Mouse (Mus musculus): ENCODE measurements around the gene Syngr3. TPM values are rescaled to one million over a fixed set of nuclear protein-coding genes. Genes with fewer than 3 reads are reported as not detected.
A peak's percentile ranks its signal among the peaks of the same experiment; 100 is the strongest.

Syngr3 gene
- polyA plus RNA-seq, 1 experiment from 2014 or later = 7.0 TPM

DNA sequence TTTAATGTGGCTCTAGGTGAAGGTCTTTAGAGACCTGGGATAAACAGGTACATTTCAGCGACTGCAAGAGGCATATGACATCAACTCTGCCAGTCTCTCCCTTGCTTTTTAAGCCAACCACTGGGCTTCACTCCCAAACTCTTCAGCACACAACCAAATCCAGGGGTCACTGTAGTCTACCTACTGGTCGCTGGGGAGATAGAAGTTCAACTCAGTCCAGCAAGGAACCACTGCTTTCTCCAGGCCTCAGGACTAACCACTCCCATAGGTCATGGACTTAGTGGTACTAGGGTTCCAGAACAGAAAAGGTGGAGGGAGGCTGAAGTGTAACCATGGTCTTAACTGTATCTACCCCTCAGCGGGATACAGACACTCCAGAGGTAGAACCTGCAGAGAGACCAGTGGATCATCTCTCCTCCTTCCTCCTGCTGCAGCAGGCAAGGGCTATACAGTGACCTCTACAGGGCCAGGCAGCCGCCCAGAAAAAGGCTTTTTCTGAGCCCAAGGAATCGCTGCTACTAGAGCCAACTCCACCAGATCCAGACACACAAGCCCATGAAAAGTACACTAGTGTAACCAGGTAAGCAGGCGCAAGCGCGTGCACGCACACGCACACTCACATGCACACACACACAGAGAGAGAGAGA lies 40.9 kb downstream of the Syngr3 start:
- ATAC-seq = no peak
- Histone ChIP-seq H3K9me3 (no peaks in the 10 kb centered on the region), H3K4me2 (replicated peaks) (peak overlapping the region; percentile 99), H3K27ac (no peak overlapping the region), H3K9ac (peak overlapping the region; percentile 82; the same call in 1 of the 2 replicates), H3K4me3 (replicated peaks) (peak overlapping the region; percentile 72), H3K36me3 (no peaks in the 10 kb centered on the region), H3K4me1 (replicated peaks) (peaks cover 36% of the 10 kb centered on the region), H3K27me3 (replicated peaks) (no peaks in the 10 kb centered on the region)
- 72% methylated on average over 10 of the region's 10 CpGs for WGBS

DNA sequence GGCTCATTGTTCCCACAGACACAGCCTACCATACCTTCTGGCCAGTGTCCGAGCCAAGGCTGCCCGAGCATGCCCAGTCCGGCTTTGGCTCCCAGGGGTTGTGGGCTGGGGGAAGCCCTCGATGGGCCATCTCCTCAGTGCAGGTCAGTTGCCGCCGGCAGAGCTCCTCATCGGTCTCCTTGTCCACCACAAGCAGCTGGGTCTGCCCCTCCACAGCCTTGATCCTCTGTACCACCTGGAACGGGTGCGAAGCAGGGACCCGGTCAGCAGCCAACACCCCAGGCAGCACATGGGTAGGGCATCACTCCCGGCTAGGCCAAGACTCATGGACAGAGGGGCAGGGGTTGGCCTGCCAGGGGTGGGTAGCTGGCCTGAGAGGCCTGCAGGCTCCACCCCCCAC lies 42.3 kb downstream of the Syngr3 start:
- H3K27ac ChIP-seq = 0 out of 2 replicates have a peak overlapping the region, but pooled peaks have one; percentile 17
- 76% methylated on average over 11 of the region's 11 CpGs for WGBS
- H3K4me1 ChIP-seq (replicated peaks) = peaks cover 40% of the 10 kb centered on the region
- no peak overlapping the region; the same call in 1 of the 2 replicates for H3K9ac ChIP-seq
- peak overlapping the region; percentile 14; the same call in 1 of the 2 replicates for H3K4me3 ChIP-seq (replicated peaks)
- no peaks in the 10 kb centered on the region for H3K27me3 ChIP-seq (replicated peaks)
- no peaks in the 10 kb centered on the region for H3K36me3 ChIP-seq
- no peak for ATAC-seq
- H3K4me2 ChIP-seq (replicated peaks) = no peak overlapping the region; the same call in 1 of the 2 replicates
- H3K9me3 ChIP-seq = no peaks in the 10 kb centered on the region

DNA sequence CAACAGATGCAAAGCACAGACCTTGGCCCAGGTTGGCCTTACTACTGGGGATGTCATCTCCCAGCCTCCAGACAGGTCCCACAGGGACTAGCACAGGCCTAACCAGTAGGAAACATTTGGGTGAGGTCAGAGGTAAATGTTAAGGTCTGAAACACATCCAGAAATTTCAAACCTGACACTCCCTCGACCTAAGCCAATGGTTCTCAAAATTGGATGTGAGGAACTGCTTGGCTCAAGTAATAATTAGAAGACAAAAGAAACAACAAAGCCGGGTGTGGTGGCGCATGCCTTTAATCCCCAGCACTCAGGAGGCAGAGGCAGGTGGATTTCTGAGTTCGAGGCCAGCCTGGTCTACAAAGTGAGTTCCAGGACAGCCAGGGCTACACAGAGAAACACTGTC lies 43.4 kb downstream of the Syngr3 start:
- Histone ChIP-seq H3K4me1 (replicated peaks) (peaks cover 40% of the 10 kb centered on the region), H3K4me3 (replicated peaks) (no peak overlapping the region), H3K36me3 (no peaks in the 10 kb centered on the region), H3K27me3 (replicated peaks) (no peaks in the 10 kb centered on the region), H3K9ac (no peak overlapping the region), H3K9me3 (no peaks in the 10 kb centered on the region), H3K4me2 (replicated peaks) (no peak overlapping the region), H3K27ac (0 out of 2 replicates have a peak overlapping the region, but pooled peaks have one; percentile 81)
- no peak for ATAC-seq
- 88% methylated on average over 4 of the region's 4 CpGs for WGBS

DNA sequence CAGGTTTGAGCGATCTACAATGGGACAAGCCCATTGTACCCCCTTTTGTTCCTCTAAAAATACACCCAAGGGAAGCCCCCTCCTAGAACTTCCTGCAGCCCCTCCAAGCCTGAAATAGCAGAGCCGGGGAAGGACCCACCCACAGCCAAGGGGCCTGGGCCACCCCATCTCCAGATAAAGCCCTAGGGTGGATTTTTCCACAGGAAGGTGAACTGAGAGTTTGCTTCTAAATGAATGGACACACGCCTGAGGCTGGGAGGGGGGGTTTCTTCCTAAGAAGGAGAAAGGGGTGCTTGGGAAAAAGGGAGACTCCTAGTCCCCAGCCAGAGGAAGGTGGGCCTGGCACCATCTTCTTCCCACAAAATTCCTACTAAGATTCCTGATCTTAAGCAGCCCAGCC lies 43.8 kb downstream of the Syngr3 start:
- Histone ChIP-seq H3K9me3 (no peaks in the 10 kb centered on the region), H3K27me3 (replicated peaks) (no peaks in the 10 kb centered on the region), H3K36me3 (no peaks in the 10 kb centered on the region), H3K4me1 (replicated peaks) (peaks cover 40% of the 10 kb centered on the region), H3K4me3 (replicated peaks) (no peak overlapping the region), H3K27ac (peak overlapping the region; percentile 81), H3K9ac (no peak overlapping the region), H3K4me2 (replicated peaks) (no peak overlapping the region)
- no peak for ATAC-seq
- WGBS = 75% methylated on average over 3 of the region's 3 CpGs

DNA sequence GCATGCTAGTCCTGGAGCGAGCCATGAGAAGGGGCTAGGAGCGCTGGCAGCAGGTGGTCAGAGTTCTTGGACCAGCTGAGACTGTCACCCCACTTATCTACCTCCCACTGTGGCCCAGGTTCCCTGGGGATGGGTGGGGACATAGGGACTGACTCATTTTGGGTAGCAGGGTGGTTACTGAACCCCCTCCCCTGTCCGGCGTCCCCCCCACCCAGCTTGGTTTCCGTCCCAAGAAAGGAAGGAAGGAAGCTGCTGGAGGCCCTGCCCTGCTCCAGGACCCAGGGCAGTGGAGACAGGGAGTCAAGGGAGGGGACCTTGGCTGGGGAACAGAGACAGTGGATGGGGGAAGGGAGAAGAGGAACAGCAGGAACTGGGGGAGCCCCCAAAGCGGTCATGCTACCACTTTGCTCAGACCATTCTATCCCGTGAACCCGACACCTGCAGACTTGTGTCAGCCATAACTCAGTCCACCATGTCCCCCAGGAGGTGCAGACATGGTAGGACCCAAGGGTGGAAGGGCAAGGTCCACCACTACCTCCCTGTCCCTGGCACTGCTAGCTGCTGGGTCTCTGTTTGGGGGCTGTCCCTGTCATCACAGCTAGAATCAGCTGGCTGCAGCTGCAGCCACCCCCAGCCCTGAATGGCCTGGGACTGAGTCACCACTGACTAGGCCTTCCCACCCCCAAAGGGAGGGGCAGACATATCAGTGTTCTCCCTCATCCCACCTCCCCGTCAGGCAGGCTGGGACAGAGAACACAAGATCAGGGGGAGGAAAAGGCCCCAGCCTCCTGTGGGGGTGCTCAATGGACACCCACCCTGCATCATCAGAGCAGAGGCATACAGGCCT lies 44.7 kb downstream of the Syngr3 start:
- 76% methylated on average over 9 of the region's 9 CpGs for WGBS
- Histone ChIP-seq H3K4me1 (replicated peaks) (peaks cover 37% of the 10 kb centered on the region), H3K9me3 (no peaks in the 10 kb centered on the region), H3K36me3 (peaks cover 6% of the 10 kb centered on the region; the same call in 1 of the 2 replicates), H3K9ac (0 out of 2 replicates have a peak overlapping the region, but pooled peaks have one; percentile 13), H3K27me3 (replicated peaks) (no peaks in the 10 kb centered on the region), H3K4me2 (replicated peaks) (peak overlapping the region; percentile 24; the same call in 1 of the 2 replicates), H3K27ac (peak overlapping the region; percentile 81), H3K4me3 (replicated peaks) (no peak overlapping the region)
- peak; percentile 18; the same call in 1 of the 2 replicates for ATAC-seq

DNA sequence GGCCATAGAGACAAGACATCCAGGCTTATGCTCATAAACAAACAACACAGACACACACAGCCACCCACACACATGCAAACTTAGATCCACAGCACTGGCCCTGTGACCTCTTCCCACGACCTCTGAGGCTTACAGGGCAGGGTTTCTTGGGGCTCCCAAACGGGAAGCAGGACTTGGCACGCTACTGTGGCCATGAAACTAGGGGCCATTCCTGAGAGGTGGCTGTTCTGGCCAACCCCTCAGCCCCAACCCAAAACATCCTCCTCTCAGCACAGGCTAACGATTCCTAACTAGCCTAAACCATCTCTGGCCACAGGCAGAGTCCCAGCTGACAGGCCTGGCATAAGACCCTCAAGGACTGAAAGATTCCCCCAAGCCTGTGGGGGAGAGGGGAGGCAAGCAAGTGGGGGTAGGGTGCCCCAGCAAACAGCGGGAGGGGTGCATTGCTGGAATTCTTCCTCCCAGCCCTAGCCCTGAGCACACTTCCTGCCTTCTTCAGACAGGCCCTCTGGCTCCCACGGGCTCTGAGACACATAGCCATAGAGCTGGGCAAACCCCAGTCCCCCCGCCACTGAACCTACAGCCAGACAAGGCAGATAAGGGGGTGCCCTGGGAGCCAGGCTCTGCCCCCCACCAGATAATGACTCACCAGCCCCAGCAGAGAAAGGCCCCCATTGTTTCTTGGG lies 45.6 kb downstream of the Syngr3 start:
- H3K4me3 ChIP-seq (replicated peaks) = no peak overlapping the region
- peak; percentile 52 for ATAC-seq
- H3K27ac ChIP-seq = peak overlapping the region; percentile 81
- 32% methylated on average over 7 of the region's 7 CpGs for WGBS
- peaks cover 39% of the 10 kb centered on the region for H3K4me1 ChIP-seq (replicated peaks)
- no peaks in the 10 kb centered on the region for H3K9me3 ChIP-seq
- no peaks in the 10 kb centered on the region for H3K27me3 ChIP-seq (replicated peaks)
- H3K36me3 ChIP-seq = peaks cover 6% of the 10 kb centered on the region; the same call in 1 of the 2 replicates
- H3K9ac ChIP-seq = 0 out of 2 replicates have a peak overlapping the region, but pooled peaks have one; percentile 13
- H3K4me2 ChIP-seq (replicated peaks) = peak overlapping the region; percentile 24; the same call in 1 of the 2 replicates

DNA sequence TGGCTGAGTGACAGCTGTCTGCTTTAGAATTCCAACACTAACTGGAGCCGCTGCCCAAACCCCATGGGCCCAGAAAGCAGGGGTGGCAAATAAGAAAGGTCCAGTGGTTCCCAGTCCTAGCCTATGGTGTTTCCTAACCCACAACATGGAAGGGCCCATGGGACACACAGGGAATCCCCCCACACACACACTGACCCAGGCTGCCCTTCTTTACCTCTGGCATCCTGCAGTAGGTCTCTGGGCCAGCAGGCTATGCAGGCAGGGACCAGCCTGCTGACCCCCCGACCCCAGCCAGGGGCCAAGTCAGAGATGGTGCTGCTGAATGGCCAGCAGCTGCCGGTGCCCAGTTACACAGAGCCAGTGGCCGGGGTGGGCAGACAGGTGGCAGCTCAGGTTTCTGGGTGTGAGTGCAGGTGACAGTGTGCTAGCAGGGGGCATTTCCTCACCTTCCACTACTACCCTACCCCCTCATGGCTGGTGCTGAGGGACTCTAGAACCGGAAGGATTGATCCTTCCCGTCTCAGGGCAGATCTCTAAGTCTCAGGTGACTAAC lies 46.9 kb downstream of the Syngr3 start:
- Histone ChIP-seq H3K36me3 (peaks cover 6% of the 10 kb centered on the region; the same call in 1 of the 2 replicates), H3K4me3 (replicated peaks) (no peak overlapping the region), H3K4me2 (replicated peaks) (no peak overlapping the region), H3K9ac (no peak overlapping the region), H3K9me3 (no peaks in the 10 kb centered on the region), H3K4me1 (replicated peaks) (peaks cover 32% of the 10 kb centered on the region), H3K27me3 (replicated peaks) (no peaks in the 10 kb centered on the region), H3K27ac (no peak overlapping the region)
- no peak for ATAC-seq
- 74% methylated on average over 6 of the region's 6 CpGs for WGBS

DNA sequence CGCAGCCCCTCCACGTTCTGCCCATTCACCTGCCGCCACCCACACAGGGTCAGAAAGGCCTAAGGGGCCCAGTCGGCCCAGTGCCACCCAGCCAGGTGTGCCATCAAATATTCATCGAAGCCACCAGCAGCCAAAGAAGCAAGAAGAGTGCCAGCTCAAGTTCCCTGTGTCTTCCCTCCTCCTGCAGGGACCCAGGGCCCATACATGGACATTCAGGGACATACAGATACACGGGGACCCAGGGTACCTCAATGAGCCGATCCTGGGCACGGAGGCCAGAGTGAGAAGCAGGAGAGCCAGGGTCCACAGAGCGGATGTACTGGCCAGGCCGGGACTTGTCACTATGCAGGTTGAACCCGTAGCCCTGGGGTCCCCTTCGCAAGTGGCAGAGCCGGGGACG lies 47.8 kb downstream of the Syngr3 start:
- Histone ChIP-seq H3K27ac (no peak overlapping the region), H3K36me3 (peaks cover 6% of the 10 kb centered on the region; the same call in 1 of the 2 replicates), H3K27me3 (replicated peaks) (no peaks in the 10 kb centered on the region), H3K9ac (no peak overlapping the region), H3K4me3 (replicated peaks) (no peak overlapping the region), H3K4me2 (replicated peaks) (no peak overlapping the region), H3K9me3 (no peaks in the 10 kb centered on the region), H3K4me1 (replicated peaks) (peaks cover 32% of the 10 kb centered on the region)
- 92% methylated on average over 14 of the region's 14 CpGs for WGBS
- no peak for ATAC-seq

DNA sequence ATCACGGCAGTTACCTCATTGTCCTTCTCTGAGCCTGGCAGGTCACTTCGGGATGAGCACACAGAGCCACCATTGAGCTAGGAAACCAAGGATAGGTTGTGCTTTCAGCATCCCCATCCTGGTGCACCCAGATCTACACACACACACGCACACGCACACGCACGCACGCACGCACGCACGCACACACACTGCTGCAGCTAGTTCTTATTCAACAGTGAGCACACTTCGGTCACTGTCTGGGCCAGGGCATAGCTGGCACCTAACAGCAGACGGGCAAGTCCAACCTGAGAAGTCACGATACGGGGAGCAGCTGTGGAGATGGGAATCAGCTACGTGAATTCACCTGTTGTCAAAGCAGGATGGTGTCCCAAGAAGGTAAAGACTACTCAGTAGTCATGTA lies 49.2 kb downstream of the Syngr3 start:
- Histone ChIP-seq H3K27ac (peak overlapping the region; percentile 89; the same call in 1 of the 2 replicates), H3K27me3 (replicated peaks) (no peaks in the 10 kb centered on the region), H3K4me2 (replicated peaks) (no peak overlapping the region), H3K36me3 (peaks cover 6% of the 10 kb centered on the region; the same call in 1 of the 2 replicates), H3K4me3 (replicated peaks) (no peak overlapping the region), H3K9me3 (no peaks in the 10 kb centered on the region), H3K9ac (no peak overlapping the region), H3K4me1 (replicated peaks) (peaks cover 32% of the 10 kb centered on the region)
- 94% methylated on average over 15 of the region's 15 CpGs for WGBS
- ATAC-seq = no peak

DNA sequence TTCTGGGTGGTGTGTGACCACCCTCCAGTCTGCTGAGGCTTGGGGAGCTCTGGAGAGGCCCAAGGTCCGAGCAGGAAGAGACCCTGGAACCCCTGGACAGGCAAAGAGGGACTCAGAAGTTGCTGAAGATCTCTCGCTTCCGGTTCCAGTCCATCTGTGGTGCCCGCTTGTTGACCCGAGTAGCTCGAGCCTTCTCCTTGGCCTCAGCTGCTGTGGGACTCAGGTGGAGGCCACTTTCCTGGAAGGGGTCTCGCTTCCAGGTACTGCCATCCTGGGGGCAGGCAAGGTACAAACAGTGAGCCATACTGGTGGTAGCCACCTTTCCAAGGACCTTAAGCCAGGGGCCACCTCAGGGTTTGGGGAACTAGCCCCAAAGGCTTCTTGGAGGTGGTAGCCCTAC lies 49.6 kb downstream of the Syngr3 start:
- no peaks in the 10 kb centered on the region for H3K9me3 ChIP-seq
- H3K36me3 ChIP-seq = peaks cover 6% of the 10 kb centered on the region; the same call in 1 of the 2 replicates
- no peak for ATAC-seq
- WGBS = 91% methylated on average over 7 of the region's 7 CpGs
- no peaks in the 10 kb centered on the region for H3K27me3 ChIP-seq (replicated peaks)
- H3K27ac ChIP-seq = peak overlapping the region; percentile 89
- H3K4me2 ChIP-seq (replicated peaks) = no peak overlapping the region
- H3K9ac ChIP-seq = no peak overlapping the region
- H3K4me3 ChIP-seq (replicated peaks) = no peak overlapping the region
- peaks cover 29% of the 10 kb centered on the region for H3K4me1 ChIP-seq (replicated peaks)

DNA sequence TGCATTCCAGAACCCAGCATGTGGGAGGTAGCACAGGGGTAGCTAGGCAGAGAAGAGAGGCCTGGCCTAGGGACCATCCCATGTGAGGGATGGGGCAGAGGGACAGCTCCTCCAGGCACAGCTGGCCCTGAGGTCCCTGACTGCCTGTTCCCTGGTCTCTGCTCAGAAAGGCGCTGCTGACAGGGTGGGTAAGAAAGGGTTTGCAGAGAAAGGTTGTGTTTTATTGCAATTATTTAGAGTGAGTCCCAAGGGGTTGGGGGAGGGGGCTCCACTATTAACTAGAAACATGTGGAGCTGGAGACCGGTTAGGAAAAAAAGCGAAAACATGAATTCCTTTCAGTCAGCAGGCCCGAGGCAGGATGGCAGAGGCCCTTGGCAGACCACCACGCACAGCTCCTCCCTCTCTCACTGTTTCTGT lies 50.2 kb downstream of the Syngr3 start:
- 60% methylated on average over 5 of the region's 5 CpGs for WGBS

More for the DNA sequence above, 50.2 kb downstream of the Syngr3 start:
- Histone ChIP-seq H3K27me3 (replicated peaks) (no peaks in the 10 kb centered on the region), H3K9ac (peak overlapping the region; percentile 26; the same call in 1 of the 2 replicates), H3K36me3 (peaks cover 6% of the 10 kb centered on the region; the same call in 1 of the 2 replicates), H3K4me3 (replicated peaks) (no peak overlapping the region), H3K4me1 (replicated peaks) (peaks cover 27% of the 10 kb centered on the region), H3K27ac (peak overlapping the region; percentile 89), H3K9me3 (no peaks in the 10 kb centered on the region), H3K4me2 (replicated peaks) (no peak overlapping the region)
- ATAC-seq = 0 out of 2 replicates have a peak, but pooled peaks have one; percentile 11

Data from intestine, embryonic 15.5 days (tissue).